Mouse (Mus musculus) lung, postnatal 0 days (tissue): ENCODE measurements around the gene Grid2.

Experiments
- CTCF ChIP-seq: IDR thresholded peaks from 2 replicates; pipeline ENCODE4 v1.5.1; 2016; ENCODE audit warnings: antibody characterized with exemption, mild to moderate bottlenecking
- EP300 ChIP-seq: IDR thresholded peaks from 2 replicates; pipeline ENCODE4 v1.6.1; 2016; ENCODE audit warnings: antibody characterized with exemption, mild to moderate bottlenecking, control low read depth

GRCm38 (mm10) chr6:63256556-63257405 is 1.1 kb downstream of the Grid2 start:
- no peak for TF ChIP-seq CTCF
- no peak for TF ChIP-seq EP300
